Mouse (Mus musculus) brown adipose tissue, adult 24 weeks (tissue): ENCODE measurements around the gene Sfxn1. TPM values are rescaled to one million over a fixed set of nuclear protein-coding genes. Genes with fewer than 3 reads are reported as not detected.

Source experiments
- H3K27ac ChIP-seq: fragments of 200-500 bp; replicated peaks from 2 replicates; pipeline ENCODE4 v1.5.1; 2012; ENCODE audit warnings: low read depth, mild to moderate bottlenecking, low read length
- H3K4me1 ChIP-seq: fragments of 200-500 bp; 2 replicates; pipeline ENCODE4 v1.6.1; 2012; ENCODE audit warnings: low read length, mixed read lengths; ENCODE audit not compliant: control insufficient read depth, insufficient read depth, insufficient read length
- H3K4me3 ChIP-seq: fragments of 200-500 bp; 2 replicates; pipeline ENCODE4 v1.5.1; 2012; ENCODE audit warnings: low read depth, mild to moderate bottlenecking, low read length, moderate library complexity; ENCODE audit not compliant: insufficient read depth
- polyA plus RNA-seq: library from polyadenylated mRNA; stranded (reverse); fragments of >200 nt; gene quantifications from 2 replicates; pipeline ENCODE4 v1.2.4, GENCODE M21; 2012; ENCODE audit not compliant: missing spikeins, insufficient read depth, insufficient read length

Gene Sfxn1
- polyA plus RNA-seq, 1 experiment, result 122 TPM

DNA sequence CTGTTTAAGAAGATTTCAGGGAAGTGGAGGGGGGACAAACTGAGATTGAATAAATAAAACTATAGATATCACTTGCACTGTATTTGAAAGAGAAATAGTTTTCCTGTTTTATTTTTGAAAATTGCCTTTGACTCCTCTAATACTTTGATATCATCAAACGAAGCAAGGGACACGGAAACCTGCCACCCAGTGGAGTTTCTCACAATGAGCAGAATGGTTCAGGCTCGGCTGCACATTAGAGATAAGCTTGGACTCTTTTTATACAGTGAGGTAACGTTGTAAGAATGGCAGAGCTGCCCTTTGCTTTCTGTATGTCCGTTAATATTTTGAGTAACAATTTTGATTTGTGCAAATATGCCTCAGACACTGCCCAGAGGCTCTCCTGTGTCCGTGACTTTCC lies 20.1 kb downstream of the Sfxn1 start:
- H3K4me3 ChIP-seq, result no peak overlapping the region
- no peak overlapping the region for H3K27ac ChIP-seq
- H3K4me1 ChIP-seq, result no peaks in the 10 kb centered on the region

DNA sequence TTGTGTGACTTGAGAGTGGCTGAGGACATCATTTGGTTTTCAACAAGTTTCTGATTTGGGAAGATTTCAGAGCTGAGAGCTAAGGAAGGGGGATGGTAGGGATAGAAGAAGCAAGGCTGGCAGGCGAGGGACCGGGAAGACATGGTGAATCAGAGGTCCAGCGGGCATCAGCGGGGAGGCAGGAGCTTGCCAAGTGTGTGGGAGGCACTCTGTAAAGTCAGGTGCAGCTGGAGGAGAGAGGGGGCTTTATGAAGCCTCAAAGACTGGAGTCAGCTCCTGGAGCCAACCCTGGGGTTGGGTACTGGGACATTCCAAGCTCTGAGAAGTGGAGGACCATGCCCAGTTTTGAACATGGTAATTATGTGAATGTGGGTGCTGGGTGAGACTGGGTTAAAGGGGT lies 22.7 kb downstream of the Sfxn1 start:
- Histone ChIP-seq H3K4me3 (no peak overlapping the region), H3K27ac (no peak overlapping the region), H3K4me1 (no peaks in the 10 kb centered on the region)

GRCm38 (mm10) chr13:54094963-54095362 lies 23.3 kb downstream of the Sfxn1 start:
- Histone ChIP-seq H3K4me3 (no peak overlapping the region), H3K27ac (no peak overlapping the region)

DNA sequence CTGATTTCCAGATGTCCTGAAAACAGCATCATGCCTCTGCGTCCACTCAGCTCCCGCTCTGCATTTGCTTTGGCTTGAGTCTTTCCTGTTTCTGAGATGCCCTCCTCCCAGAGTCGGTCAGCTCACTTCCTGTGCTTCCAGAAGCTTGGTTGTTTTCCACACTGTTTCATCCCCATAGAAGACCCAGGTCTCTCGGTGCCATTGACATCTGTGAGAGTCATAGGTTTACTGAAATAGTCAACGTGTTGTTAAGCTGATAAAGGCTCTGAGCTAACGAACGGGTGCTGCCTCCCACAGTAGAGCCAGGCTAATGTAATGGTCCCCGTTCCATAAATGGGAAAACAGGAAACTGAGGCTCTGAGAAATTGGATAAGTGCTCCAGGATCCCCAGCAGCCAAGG lies 24.1 kb downstream of the Sfxn1 start:
- H3K27ac ChIP-seq, result no peak overlapping the region
- no peaks in the 10 kb centered on the region for H3K4me1 ChIP-seq
- no peak overlapping the region for H3K4me3 ChIP-seq

More at GRCm38 (mm10) chr13:54094963-54095362, 23.3 kb downstream of the Sfxn1 start:
- H3K4me1 ChIP-seq, result no peaks in the 10 kb centered on the region

DNA sequence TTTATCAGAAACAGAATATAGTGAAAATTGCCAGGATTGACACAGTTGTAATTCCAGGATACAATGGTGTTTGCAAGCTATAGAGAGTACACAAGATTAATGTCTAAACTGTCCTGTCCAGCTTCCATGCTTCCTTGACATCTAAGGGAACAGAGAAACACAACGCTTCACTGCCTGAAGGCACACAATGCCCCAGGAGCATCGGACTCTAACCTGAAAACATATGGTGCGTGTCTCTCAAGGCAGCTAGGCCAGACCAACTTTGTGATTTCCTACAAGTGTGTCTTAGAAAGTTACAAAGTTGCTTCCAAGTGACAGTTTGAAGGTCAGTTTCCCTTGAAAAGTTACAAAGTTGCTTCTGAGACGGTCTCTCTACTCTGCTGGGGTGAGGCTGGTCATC lies 25.6 kb downstream of the Sfxn1 start:
- Histone ChIP-seq H3K4me1 (no peaks in the 10 kb centered on the region), H3K4me3 (no peak overlapping the region), H3K27ac (no peak overlapping the region)

GRCm38 (mm10) chr13:54097797-54098196 lies 26.1 kb downstream of the Sfxn1 start:
- no peaks in the 10 kb centered on the region for H3K4me1 ChIP-seq
- H3K27ac ChIP-seq, result no peak overlapping the region
- no peak overlapping the region for H3K4me3 ChIP-seq

GRCm38 (mm10) chr13:54101031-54101820 lies 29.6 kb downstream of the Sfxn1 start:
- Histone ChIP-seq H3K27ac (0 out of 2 replicates have a peak overlapping the region, but pooled peaks have one; percentile 1), H3K4me3 (no peak overlapping the region), H3K4me1 (no peaks in the 10 kb centered on the region)

DNA sequence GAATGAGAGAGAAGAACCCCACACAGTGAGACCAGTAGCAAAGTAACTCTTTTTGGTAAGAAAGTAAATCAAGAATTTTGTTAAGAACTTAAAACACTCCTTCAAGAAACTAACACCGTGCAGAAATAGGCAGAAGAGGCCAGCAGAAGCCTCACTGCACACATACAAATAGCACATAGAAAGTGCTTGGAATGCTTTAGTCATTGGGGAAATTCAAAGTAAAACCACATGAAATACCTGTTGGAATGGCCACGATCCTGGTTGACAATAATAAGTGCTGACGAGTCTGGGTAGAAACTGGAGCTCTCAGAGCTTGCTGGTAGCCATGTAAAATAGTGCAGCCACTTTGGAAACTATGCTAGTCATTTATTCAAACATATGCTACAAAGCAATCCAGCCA lies 30.4 kb downstream of the Sfxn1 start:
- no peak overlapping the region for H3K27ac ChIP-seq
- H3K4me1 ChIP-seq, result no peaks in the 10 kb centered on the region
- no peak overlapping the region for H3K4me3 ChIP-seq

DNA sequence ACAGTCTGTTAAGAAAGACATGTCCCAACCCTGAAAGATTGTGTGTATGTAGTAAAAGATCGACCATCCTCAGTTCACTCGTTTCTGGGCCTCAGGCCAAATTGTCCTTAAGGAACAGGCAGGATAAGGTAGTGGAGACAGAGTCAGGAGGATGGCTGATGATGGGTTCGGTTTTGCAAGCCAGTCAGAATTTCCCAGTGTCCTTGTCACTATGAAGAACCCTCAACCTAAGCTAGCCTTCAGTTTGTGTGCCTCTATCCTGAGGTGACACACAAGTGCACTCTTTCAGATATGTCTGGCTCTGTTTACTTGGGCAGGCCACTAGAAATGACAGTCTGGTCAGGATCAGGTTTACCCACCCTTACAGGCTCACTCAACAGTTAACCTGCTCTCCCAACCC lies 31.6 kb downstream of the Sfxn1 start:
- Histone ChIP-seq H3K4me3 (no peak overlapping the region), H3K4me1 (no peaks in the 10 kb centered on the region), H3K27ac (no peak overlapping the region)

GRCm38 (mm10) chr13:54103866-54104265 lies 32.2 kb downstream of the Sfxn1 start:
- no peaks in the 10 kb centered on the region for H3K4me1 ChIP-seq
- H3K4me3 ChIP-seq, result no peak overlapping the region
- H3K27ac ChIP-seq, result no peak overlapping the region

DNA sequence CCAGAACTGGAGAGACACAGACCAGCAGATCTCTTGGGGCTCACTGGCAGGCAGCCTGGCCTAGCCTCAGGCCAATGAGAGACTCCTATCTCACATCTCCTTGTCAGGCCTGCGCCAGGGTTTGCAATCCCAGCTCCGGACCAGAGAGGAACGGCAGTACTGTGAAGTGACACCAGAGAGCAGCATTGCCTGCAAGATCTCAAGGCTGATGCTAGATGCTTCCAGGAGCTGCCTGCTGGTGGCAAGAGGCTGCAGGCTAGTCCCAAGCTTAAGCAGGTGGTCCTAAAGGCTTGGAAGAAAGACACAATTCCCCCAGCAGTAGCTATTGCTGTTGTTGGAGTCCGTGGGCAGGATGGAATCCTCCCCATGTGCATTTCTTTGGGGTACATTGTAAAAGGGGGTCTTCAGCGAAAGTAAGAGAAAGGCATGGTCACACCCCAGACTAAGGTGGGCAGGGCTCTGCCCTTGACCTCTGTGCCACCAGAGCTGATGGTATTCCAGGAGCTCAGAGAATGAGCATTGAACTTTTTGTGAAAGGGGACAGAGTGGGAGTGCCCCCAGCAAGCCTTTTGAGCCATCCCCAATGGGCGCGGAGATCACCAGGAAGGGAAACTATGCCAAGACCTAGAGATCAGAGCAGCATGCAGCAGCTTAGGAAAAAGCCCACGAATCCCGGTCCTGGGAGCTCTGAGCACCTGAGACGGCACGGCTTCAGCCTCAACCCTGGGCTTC lies 42.3 kb downstream of the Sfxn1 start:
- peak overlapping the region; percentile 95 for H3K27ac ChIP-seq
- H3K4me3 ChIP-seq, result peak overlapping the region; percentile 12
- H3K4me1 ChIP-seq, result peaks cover 8% of the 10 kb centered on the region; the same call in 1 of the 2 replicates

DNA sequence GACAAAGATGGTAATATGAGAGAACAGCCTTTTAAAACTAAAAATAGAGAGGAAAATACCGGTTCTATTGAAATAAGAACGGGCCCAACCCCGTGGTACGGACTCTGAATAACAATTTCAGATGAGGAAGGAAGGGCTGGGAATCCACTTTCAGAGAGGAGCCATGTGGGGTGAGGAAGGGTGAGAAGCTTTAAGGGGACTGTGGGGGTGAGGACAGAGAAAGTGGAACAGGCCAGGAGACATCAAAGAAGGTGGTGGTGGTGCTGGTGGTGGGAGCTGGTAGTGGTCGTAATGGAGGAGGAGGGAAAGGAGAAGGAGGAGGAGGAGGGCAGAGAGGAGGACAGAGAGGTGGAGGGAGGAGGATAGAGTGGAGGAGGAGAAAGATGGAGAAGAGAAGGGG lies 43.3 kb downstream of the Sfxn1 start:
- H3K27ac ChIP-seq, result peak overlapping the region; percentile 99
- peaks cover 8% of the 10 kb centered on the region; the same call in 1 of the 2 replicates for H3K4me1 ChIP-seq

DNA sequence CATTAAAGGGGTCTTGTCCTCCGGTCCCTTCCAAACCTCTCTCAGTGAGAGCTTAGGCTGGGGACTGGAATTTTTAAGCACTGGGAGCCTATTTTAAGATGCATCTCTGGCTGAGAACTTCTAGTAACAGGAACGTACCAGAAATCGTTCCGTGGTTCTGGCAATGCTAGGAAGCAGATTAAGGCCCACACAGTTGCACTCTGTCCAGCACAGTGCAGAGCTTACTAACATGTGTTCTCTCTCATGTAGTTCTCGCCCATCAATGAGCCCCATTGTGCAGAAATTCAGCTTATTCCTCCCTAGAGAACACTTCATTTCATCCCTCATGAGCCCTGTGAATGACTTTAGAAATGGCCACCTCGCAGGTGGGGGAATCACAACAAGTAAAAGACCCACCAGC lies 44.1 kb downstream of the Sfxn1 start:
- peaks cover 8% of the 10 kb centered on the region; the same call in 1 of the 2 replicates for H3K4me1 ChIP-seq
- H3K4me3 ChIP-seq, result no peak overlapping the region
- peak overlapping the region; percentile 99; the same call in 1 of the 2 replicates for H3K27ac ChIP-seq

More for the DNA sequence above, 43.3 kb downstream of the Sfxn1 start:
- peak overlapping the region; percentile 15 for H3K4me3 ChIP-seq

DNA sequence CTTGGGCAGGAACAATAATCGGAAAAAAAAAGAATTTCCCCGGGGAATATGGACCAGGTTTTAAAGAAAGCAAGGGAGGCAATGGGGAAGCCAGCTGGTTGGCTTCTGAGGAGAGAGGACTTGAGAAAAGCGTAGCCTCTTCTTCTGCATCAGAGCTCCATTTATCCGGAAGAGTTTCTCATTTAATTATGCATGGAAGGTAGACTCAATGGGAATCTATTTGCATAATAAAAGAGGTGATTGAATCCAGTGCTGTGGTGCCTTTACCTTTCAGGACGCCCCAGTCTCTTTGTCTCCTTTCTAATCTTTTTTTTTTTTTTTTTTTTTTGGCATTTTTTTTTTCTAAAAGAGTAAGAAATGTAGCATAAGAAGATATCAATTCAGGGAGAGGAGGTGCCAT lies 46.7 kb downstream of the Sfxn1 start:
- Histone ChIP-seq H3K4me3 (no peak overlapping the region), H3K4me1 (peaks cover 10% of the 10 kb centered on the region; the same call in 1 of the 2 replicates), H3K27ac (no peak overlapping the region; the same call in 1 of the 2 replicates)

- Histone ChIP-seq H3K4me1 (no peaks in the 10 kb centered on the region), H3K27ac (no peak overlapping the region), H3K4me3 (no peak overlapping the region)
Measured at GRCm38 (mm10) chr13:54137756-54138410, 66.2 kb downstream of the Sfxn1 start.
